Mouse (Mus musculus) kidney, adult 2 months (tissue): ENCODE results near the gene Slc17a7. TPM values are rescaled to one million over a fixed set of nuclear protein-coding genes. Genes with fewer than 3 reads are reported as not detected.

Source experiments
- DNase-seq: peaks from one replicate; pipeline ENCODE4 v3.0.0; 2021
- H3K27ac ChIP-seq: fragments of 200-500 bp; 2 replicates; pipeline ENCODE4 v1.5.1; 2012; ENCODE audit warnings: low read depth, low read length, control low read depth, inconsistent platforms; ENCODE audit not compliant: insufficient read depth
- H3K27me3 ChIP-seq: fragments of 200-500 bp; replicated peaks from 2 replicates; pipeline ENCODE4 v1.6.1; 2012; ENCODE audit warnings: mild to moderate bottlenecking, moderate library complexity, low read length, inconsistent platforms; ENCODE audit not compliant: control insufficient read depth, insufficient read depth
- H3K36me3 ChIP-seq: fragments of 200-500 bp; 2 replicates; pipeline ENCODE4 v1.6.1; 2012; ENCODE audit warnings: mild to moderate bottlenecking, moderate library complexity, low read length, inconsistent platforms; ENCODE audit not compliant: control insufficient read depth, insufficient read depth
- H3K4me1 ChIP-seq: fragments of 200-500 bp; 2 replicates; pipeline ENCODE4 v1.6.1; 2011; ENCODE audit warnings: low read length; ENCODE audit not compliant: control insufficient read depth, insufficient read depth
- H3K4me3 ChIP-seq: fragments of 200-500 bp; 2 replicates; pipeline ENCODE4 v1.5.1; 2011; ENCODE audit warnings: mild to moderate bottlenecking, low read depth, low read length, control low read depth; ENCODE audit not compliant: insufficient read depth
- CTCF ChIP-seq: fragments of 200-500 bp; conservative IDR thresholded peaks from 2 replicates; pipeline ENCODE4 v1.5.1; 2011; ENCODE audit warnings: low read depth, mild to moderate bottlenecking, control low read depth, low read length, moderate library complexity, mixed read lengths; ENCODE audit not compliant: insufficient read depth, insufficient read length
- POLR2A ChIP-seq: fragments of 200-500 bp; IDR thresholded peaks from one replicate; pipeline ENCODE4 v1.6.1; 2011; ENCODE audit warnings: low read depth, low read length, control low read depth
- WGBS: fragments of 180-500 bp; shearing (Covaris S2); methylation state at CpG from one replicate; pipeline ENCODE4 v1.1.7; 2018; 5-methylcytosine and 5-hydroxymethylcytosine counted together
- polyA plus RNA-seq: library from polyadenylated mRNA; depleted of rRNA; stranded (reverse); fragments of >200 nt; gene quantifications from 2 replicates; pipeline ENCODE4 v1.2.3, GENCODE M21; 2012

Gene Slc17a7
- polyA plus RNA-seq, 1 experiment = not detected

DNA sequence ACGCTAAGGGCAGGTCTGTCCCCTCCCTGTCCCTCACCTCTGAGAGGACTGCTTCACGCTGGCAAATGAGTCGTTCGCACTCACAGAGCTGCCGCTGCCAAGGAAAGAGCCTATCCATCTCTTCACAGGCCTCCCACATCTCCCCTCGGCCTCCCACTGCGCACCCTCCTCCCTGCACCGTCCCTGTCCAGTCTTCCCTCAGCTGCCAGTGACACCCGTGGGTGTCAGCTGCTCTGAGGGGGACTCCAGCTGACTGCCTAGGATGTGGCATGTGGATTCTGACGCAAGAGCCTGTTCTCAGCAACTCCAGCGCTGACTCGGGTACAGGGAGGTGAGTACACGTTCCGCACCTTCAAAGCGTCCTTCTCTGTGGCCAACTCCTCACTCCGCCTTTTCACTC, 25.9 kb downstream of the Slc17a7 start:
- no peaks in the 10 kb centered on the region for H3K36me3 ChIP-seq
- no peak overlapping the region for H3K4me3 ChIP-seq
- TF ChIP-seq CTCF (no peak), POLR2A (no peak)
- 51% methylated on average over 16 of the region's 16 CpGs for WGBS
- DNase-seq = no peak
- H3K27me3 ChIP-seq = no peaks in the 10 kb centered on the region
- no peaks in the 10 kb centered on the region for H3K4me1 ChIP-seq
- no peak overlapping the region for H3K27ac ChIP-seq

DNA sequence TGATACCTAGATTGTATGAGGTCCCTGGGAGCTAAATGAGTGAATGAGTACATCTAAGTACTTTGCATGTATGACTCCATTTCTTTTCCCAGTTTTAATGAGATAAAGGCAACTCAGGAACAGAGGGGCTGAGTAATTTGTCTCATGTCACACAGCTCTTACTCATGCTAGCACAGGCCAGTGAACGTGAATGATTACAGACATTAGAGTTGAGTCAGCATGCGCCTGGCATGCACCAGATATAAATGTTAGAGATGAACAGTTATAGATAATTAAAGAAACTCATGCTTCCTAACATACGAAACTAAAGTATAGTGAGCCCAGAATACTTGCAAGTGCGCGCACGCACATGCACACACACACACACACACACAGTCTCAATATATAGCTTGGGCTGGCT, 26.4 kb downstream of the Slc17a7 start:
- no peak overlapping the region for H3K27ac ChIP-seq
- no peaks in the 10 kb centered on the region for H3K27me3 ChIP-seq
- WGBS = 92% methylated on average over 6 of the region's 6 CpGs
- no peak for DNase-seq
- no peaks in the 10 kb centered on the region for H3K36me3 ChIP-seq
- no peaks in the 10 kb centered on the region for H3K4me1 ChIP-seq
- no peak overlapping the region for H3K4me3 ChIP-seq
- TF ChIP-seq POLR2A = no peak
- TF ChIP-seq CTCF = no peak

GRCm38 (mm10) chr7:45191161-45191560, 27.4 kb downstream of the Slc17a7 start:
- H3K27ac ChIP-seq = no peak overlapping the region
- 72% methylated on average over 2 of the region's 2 CpGs for WGBS
- no peaks in the 10 kb centered on the region for H3K27me3 ChIP-seq

GRCm38 (mm10) chr7:45191803-45192363, 28.1 kb downstream of the Slc17a7 start:
- Histone ChIP-seq H3K27me3 (no peaks in the 10 kb centered on the region), H3K36me3 (no peaks in the 10 kb centered on the region), H3K4me1 (no peaks in the 10 kb centered on the region), H3K27ac (no peak overlapping the region), H3K4me3 (no peak overlapping the region)
- 33% methylated on average over 8 of the region's 8 CpGs for WGBS
- TF ChIP-seq CTCF (no peak), POLR2A (no peak)
- no peak for DNase-seq

More at GRCm38 (mm10) chr7:45191161-45191560, 27.4 kb downstream of the Slc17a7 start:
- no peaks in the 10 kb centered on the region for H3K36me3 ChIP-seq
- TF ChIP-seq POLR2A (no peak), CTCF (no peak)
- H3K4me1 ChIP-seq = no peaks in the 10 kb centered on the region
- DNase-seq = no peak
- no peak overlapping the region for H3K4me3 ChIP-seq

GRCm38 (mm10) chr7:45192585-45193310, 29.0 kb downstream of the Slc17a7 start:
- no peak overlapping the region for H3K27ac ChIP-seq
- no peak for DNase-seq
- H3K27me3 ChIP-seq = no peaks in the 10 kb centered on the region
- no peak overlapping the region for H3K4me3 ChIP-seq
- 82% methylated on average over 7 of the region's 7 CpGs for WGBS
- H3K36me3 ChIP-seq = no peaks in the 10 kb centered on the region
- no peak for TF ChIP-seq CTCF
- H3K4me1 ChIP-seq = no peaks in the 10 kb centered on the region

DNA sequence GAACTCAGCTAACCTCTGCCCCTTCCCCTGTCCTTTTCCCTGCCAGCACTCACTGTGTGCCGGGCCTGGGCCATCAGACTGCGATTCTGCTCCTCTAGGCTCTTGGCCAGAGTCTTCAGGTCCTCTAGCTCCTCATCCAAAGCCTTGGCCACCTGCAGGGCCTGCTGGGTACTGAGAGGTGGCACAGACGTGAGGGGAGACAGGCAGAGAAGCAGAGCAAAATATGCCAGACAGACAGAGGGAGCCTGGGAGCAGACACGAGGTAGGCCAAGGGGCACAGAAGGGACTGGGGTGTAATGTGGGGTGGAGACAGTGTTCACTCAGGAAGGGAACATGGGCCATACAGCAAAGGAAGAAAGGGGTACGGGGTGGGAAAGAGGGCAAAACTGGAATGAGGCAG, 29.7 kb downstream of the Slc17a7 start:
- no peak overlapping the region for H3K27ac ChIP-seq
- no peak for DNase-seq
- no peak overlapping the region for H3K4me3 ChIP-seq
- no peaks in the 10 kb centered on the region for H3K36me3 ChIP-seq
- 68% methylated on average over 5 of the region's 5 CpGs for WGBS
- H3K27me3 ChIP-seq = no peaks in the 10 kb centered on the region
- no peaks in the 10 kb centered on the region for H3K4me1 ChIP-seq
- TF ChIP-seq POLR2A (no peak), CTCF (no peak)

DNA sequence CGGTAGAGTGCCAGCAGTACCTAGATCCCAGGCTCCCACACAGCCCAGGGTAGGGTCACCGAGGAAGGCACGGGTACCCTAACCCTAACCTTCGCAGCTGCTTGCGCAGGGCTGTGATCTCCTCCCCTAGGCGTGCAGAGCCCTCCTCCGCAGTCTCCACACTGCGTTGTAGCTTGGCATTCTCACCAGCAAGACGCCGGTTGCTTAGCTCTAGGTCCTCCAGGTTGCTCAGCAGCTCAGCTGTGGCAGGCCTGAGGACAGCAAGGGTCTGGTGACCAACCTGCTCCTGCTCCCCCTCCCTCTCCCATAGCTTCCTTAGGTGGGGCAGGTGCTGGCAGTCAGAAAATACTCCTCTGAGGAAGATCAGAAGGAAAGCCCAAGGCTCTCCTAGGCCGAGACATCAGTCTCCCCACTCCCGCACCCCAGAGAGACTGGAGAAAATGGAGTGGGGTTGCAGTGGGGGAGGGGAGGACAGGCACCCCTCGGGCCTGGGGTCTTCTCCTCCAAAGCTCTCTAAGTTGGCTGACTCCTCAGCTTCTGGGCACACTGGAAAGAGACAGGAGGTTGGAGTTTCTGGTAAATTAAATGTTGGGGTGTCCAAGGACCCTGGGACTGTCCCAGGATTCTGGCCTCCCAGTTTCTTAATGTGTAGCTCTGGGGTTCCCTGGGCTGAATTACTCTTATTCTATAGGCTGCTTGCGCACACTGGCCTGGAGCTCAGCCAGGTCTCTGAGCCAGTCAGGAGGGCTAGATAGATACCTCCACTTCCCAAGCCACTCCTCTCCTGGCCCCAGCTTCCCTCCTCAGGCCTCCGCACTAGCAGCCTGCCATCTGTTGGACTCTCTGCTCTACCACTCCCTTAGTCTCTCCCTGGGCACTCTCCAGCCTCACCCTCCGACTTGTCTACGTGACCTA, 30.4 kb downstream of the Slc17a7 start:
- no peaks in the 10 kb centered on the region for H3K36me3 ChIP-seq
- H3K4me3 ChIP-seq = no peak overlapping the region
- no peak overlapping the region for H3K27ac ChIP-seq
- TF ChIP-seq POLR2A = no peak
- TF ChIP-seq CTCF = no peak
- no peaks in the 10 kb centered on the region for H3K4me1 ChIP-seq
- 81% methylated on average over 17 of the region's 17 CpGs for WGBS
- DNase-seq = no peak
- no peaks in the 10 kb centered on the region for H3K27me3 ChIP-seq
